Mouse (Mus musculus): ENCODE data around the gene Gnb1l.

DNA sequence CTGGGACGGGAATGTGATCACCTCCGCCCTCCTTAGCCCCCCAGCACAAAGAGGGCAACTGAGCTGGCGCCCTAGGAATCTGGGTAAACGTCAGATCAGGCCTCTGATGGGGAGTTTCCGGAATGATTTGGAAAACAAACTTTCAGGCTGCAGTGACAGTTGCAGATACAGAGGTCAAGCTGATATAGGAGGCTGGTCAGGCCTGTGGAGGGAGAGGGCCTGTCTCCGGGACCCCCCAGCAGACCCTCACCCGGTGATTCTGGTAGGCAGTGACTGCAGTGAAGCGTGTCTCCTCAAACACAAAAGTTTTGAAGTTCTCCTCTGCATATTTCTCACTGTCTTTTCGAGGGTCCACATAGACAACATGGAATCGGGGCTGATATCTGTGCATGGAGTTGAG, 84.7 kb downstream of the Gnb1l start:
- TF ChIP-seq CTCF (IDR thresholded peaks at IDR 0.05; ENCODE audit: low read depth) = no peak
- no peak for TF ChIP-seq EP300 (IDR thresholded peaks at IDR 0.05; ENCODE audit: low read depth)

Data from liver, postnatal 0 days (tissue).